Mouse (Mus musculus) MEL (cell line): ENCODE results near the gene Aurkaip1. TPM values are rescaled to one million over a fixed set of nuclear protein-coding genes. Genes with fewer than 3 reads are reported as not detected.
A peak's percentile ranks its signal among the peaks of the same experiment; 100 is the strongest.

Experiments used
- DNase-seq: peaks from one replicate; pipeline ENCODE4 v3.0.0; 2011; ENCODE audit warnings: low read depth, low spot score
- H3K27ac ChIP-seq: 2 replicates; pipeline ENCODE4 v1.5.1; 2012; ENCODE audit warnings: low read depth, mild to moderate bottlenecking, control low read depth, low read length, moderate library complexity; ENCODE audit not compliant: control insufficient read depth
- H3K27me3 ChIP-seq, 2 experiments: fragments of 150-350 bp in 1 of 2; sonication (generic) in 1 of 2; 2 replicates each; pipeline ENCODE4 v1.6.1; 2012; ENCODE audit warnings: low read length in 2 of 2, mild to moderate bottlenecking in 2 of 2, improper control_type of control experiment in 1 of 2, moderate library complexity in 1 of 2; ENCODE audit not compliant: insufficient read depth in 2 of 2, control insufficient read depth in 1 of 2
- H3K36me3 ChIP-seq, 2 experiments: 2 replicates each; pipeline ENCODE4 v1.6.1; 2012 to 2014; ENCODE audit warnings: low read length in 2 of 2, improper control_type of control experiment in 1 of 2, inconsistent platforms in 1 of 2, mild to moderate bottlenecking in 1 of 2; ENCODE audit not compliant: insufficient read depth in 2 of 2, control insufficient read depth in 1 of 2
- H3K4me1 ChIP-seq, 2 experiments: fragments of 150-350 bp in 1 of 2; sonication (generic) in 1 of 2; 2 replicates each; pipeline ENCODE4 v1.6.1; 2012; ENCODE audit warnings: low read length in 2 of 2, improper control_type of control experiment in 1 of 2, mild to moderate bottlenecking in 1 of 2; ENCODE audit not compliant: insufficient read depth in 2 of 2, control insufficient read depth in 1 of 2
- H3K4me3 ChIP-seq, 2 experiments: fragments of 150-350 bp in 1 of 2; sonication (generic) in 1 of 2; 2 replicates each; pipeline ENCODE4 v1.5.1; 2012; ENCODE audit warnings: low read depth in 2 of 2, low read length in 2 of 2, mild to moderate bottlenecking in 2 of 2, moderate library complexity in 2 of 2, control low read depth in 1 of 2, improper control_type of control experiment in 1 of 2; ENCODE audit not compliant: control insufficient read depth in 1 of 2, insufficient read depth in 1 of 2
- H3K79me2 ChIP-seq: 2 replicates; pipeline ENCODE4 v1.6.1; 2012; ENCODE audit warnings: mild to moderate bottlenecking, low read length, moderate library complexity; ENCODE audit not compliant: control insufficient read depth, poor library complexity, insufficient read depth
- H3K9ac ChIP-seq: 2 replicates; pipeline ENCODE4 v1.6.1; 2012; ENCODE audit warnings: low read depth, mild to moderate bottlenecking, control low read depth, low read length, moderate library complexity; ENCODE audit not compliant: control insufficient read depth, poor library complexity, severe bottlenecking
- H3K9me3 ChIP-seq: fragments of 150-350 bp; sonication (generic); replicated peaks from 2 replicates; pipeline ENCODE4 v1.6.1; 2012; ENCODE audit warnings: mild to moderate bottlenecking, low read length, improper control_type of control experiment, moderate library complexity; ENCODE audit not compliant: insufficient read depth
- CTCF ChIP-seq, 3 experiments: IDR thresholded peaks in 2 of 3; conservative IDR thresholded peaks in 1 of 3; 2 replicates each; pipeline ENCODE4 v1.5.1; 2011 to 2012; ENCODE audit warnings: low read length in 3 of 3, low read depth in 2 of 3, mild to moderate bottlenecking in 2 of 3, improper control_type of control experiment in 1 of 3, inconsistent platforms in 1 of 3, mixed read lengths in 1 of 3, moderate library complexity in 1 of 3; ENCODE audit not compliant: control insufficient read depth in 1 of 3, insufficient read depth in 1 of 3, poor library complexity in 1 of 3, severe bottlenecking in 1 of 3
- E2F4 ChIP-seq: IDR thresholded peaks from 2 replicates; pipeline ENCODE4 v1.6.1; 2011; ENCODE audit warnings: low read depth, low read length, improper control_type of control experiment, borderline replicate concordance
- ELF1 ChIP-seq: IDR thresholded peaks from 2 replicates; pipeline ENCODE4 v1.6.1; 2014; ENCODE audit warnings: low read depth, mild to moderate bottlenecking, inconsistent platforms, low read length, improper control_type of control experiment, moderate library complexity
- EP300 ChIP-seq, 2 experiments: IDR thresholded peaks; 2 replicates each; pipeline ENCODE4 v1.6.1; 2011; ENCODE audit warnings: improper control_type of control experiment in 2 of 2, low read length in 2 of 2, low read depth in 1 of 2, mild to moderate bottlenecking in 1 of 2
- ETS1 ChIP-seq: IDR thresholded peaks from 2 replicates; pipeline ENCODE4 v1.6.1; 2012; ENCODE audit warnings: low read depth, mild to moderate bottlenecking, inconsistent platforms, low read length, improper control_type of control experiment, moderate library complexity
- GABPA ChIP-seq: IDR thresholded peaks from 2 replicates; pipeline ENCODE4 v1.6.1; 2012; ENCODE audit warnings: low read depth, mild to moderate bottlenecking, inconsistent platforms, low read length, improper control_type of control experiment, moderate library complexity
- GATA1 ChIP-seq: IDR thresholded peaks from 2 replicates; pipeline ENCODE4 v1.6.1; 2011; ENCODE audit warnings: low read depth, low read length, improper control_type of control experiment
- HCFC1 ChIP-seq: IDR thresholded peaks from 2 replicates; pipeline ENCODE4 v1.6.1; 2012; ENCODE audit warnings: low read depth, mild to moderate bottlenecking, inconsistent platforms, low read length, improper control_type of control experiment, moderate library complexity
- JUND ChIP-seq: IDR thresholded peaks from 2 replicates; pipeline ENCODE4 v1.6.1; 2011; ENCODE audit warnings: low read depth, mild to moderate bottlenecking, improper control_type of control experiment, low read length
- MAFK ChIP-seq: IDR thresholded peaks from 2 replicates; pipeline ENCODE4 v1.6.1; 2011; ENCODE audit warnings: low read depth, mild to moderate bottlenecking, low read length, improper control_type of control experiment, borderline replicate concordance
- MAX ChIP-seq: IDR thresholded peaks from 2 replicates; pipeline ENCODE4 v1.6.1; 2011; ENCODE audit warnings: low read length, improper control_type of control experiment
- MAZ ChIP-seq: IDR thresholded peaks from 2 replicates; pipeline ENCODE4 v1.6.1; 2012; ENCODE audit warnings: low read depth, mild to moderate bottlenecking, inconsistent platforms, low read length, improper control_type of control experiment
- MEF2A ChIP-seq: IDR thresholded peaks from 2 replicates; pipeline ENCODE4 v1.6.1; 2014; ENCODE audit warnings: low read depth, mild to moderate bottlenecking, inconsistent platforms, low read length, improper control_type of control experiment; ENCODE audit not compliant: poor library complexity, insufficient replicate concordance, severe bottlenecking; ENCODE audit errors: extremely low read depth
- MXI1 ChIP-seq: IDR thresholded peaks from 2 replicates; pipeline ENCODE4 v1.6.1; 2011; ENCODE audit warnings: mild to moderate bottlenecking, low read depth, low read length, improper control_type of control experiment
- MYC ChIP-seq: IDR thresholded peaks from 2 replicates; pipeline ENCODE4 v1.6.1; 2011; ENCODE audit warnings: low read depth, mild to moderate bottlenecking, low read length, improper control_type of control experiment, moderate library complexity
- NELFE ChIP-seq: IDR thresholded peaks from 2 replicates; pipeline ENCODE4 v1.6.1; 2011; ENCODE audit warnings: low read depth, low read length, improper control_type of control experiment
- NRF1 ChIP-seq: IDR thresholded peaks from 2 replicates; pipeline ENCODE4 v1.6.1; 2014; ENCODE audit warnings: low read depth, mild to moderate bottlenecking, inconsistent platforms, low read length, improper control_type of control experiment, moderate library complexity; ENCODE audit not compliant: poor library complexity, insufficient read depth, severe bottlenecking
- POLR2A ChIP-seq, 2 experiments: IDR thresholded peaks; 2 replicates each; pipeline ENCODE4 v1.6.1; 2011 to 2012; ENCODE audit warnings: low read length in 2 of 2, mild to moderate bottlenecking in 2 of 2, control low read depth in 1 of 2, improper control_type of control experiment in 1 of 2, low read depth in 1 of 2, moderate library complexity in 1 of 2; ENCODE audit not compliant: control insufficient read depth in 1 of 2, insufficient read depth in 1 of 2, poor library complexity in 1 of 2
- POLR2AphosphoS2 ChIP-seq: IDR thresholded peaks from 2 replicates; pipeline ENCODE4 v1.6.1; 2011; ENCODE audit warnings: low read length, improper control_type of control experiment
- RAD21 ChIP-seq: IDR thresholded peaks from 2 replicates; pipeline ENCODE4 v1.6.1; 2011; ENCODE audit warnings: mild to moderate bottlenecking, low read depth, low read length, improper control_type of control experiment
- SIN3A ChIP-seq: IDR thresholded peaks from 2 replicates; pipeline ENCODE4 v1.6.1; 2012; ENCODE audit warnings: low read length, improper control_type of control experiment, inconsistent platforms
- SMC3 ChIP-seq: IDR thresholded peaks from 2 replicates; pipeline ENCODE4 v1.6.1; 2011; ENCODE audit warnings: low read depth, low read length, improper control_type of control experiment
- TAL1 ChIP-seq: IDR thresholded peaks from 2 replicates; pipeline ENCODE4 v1.6.1; 2012; ENCODE audit warnings: mild to moderate bottlenecking, inconsistent platforms, low read length, moderate library complexity, mixed read lengths
- TBP ChIP-seq: IDR thresholded peaks from 2 replicates; pipeline ENCODE4 v1.8.0; 2011; ENCODE audit warnings: low read depth, low read length, improper control_type of control experiment
- TCF12 ChIP-seq: IDR thresholded peaks from 2 replicates; pipeline ENCODE4 v1.6.1; 2014; ENCODE audit warnings: low read depth, mild to moderate bottlenecking, inconsistent platforms, low read length, improper control_type of control experiment, moderate library complexity
- UBTF ChIP-seq: IDR thresholded peaks from 2 replicates; pipeline ENCODE4 v1.6.1; 2012; ENCODE audit warnings: low read depth, mild to moderate bottlenecking, inconsistent platforms, low read length, improper control_type of control experiment, moderate library complexity, borderline replicate concordance; ENCODE audit not compliant: insufficient read depth
- ZC3H11A ChIP-seq: IDR thresholded peaks from 2 replicates; pipeline ENCODE4 v1.6.1; 2012; ENCODE audit warnings: low read depth, mild to moderate bottlenecking, inconsistent platforms, low read length, improper control_type of control experiment
- ZMIZ1 ChIP-seq: IDR thresholded peaks from 2 replicates; pipeline ENCODE4 v1.6.1; 2012; ENCODE audit warnings: low read depth, mild to moderate bottlenecking, inconsistent platforms, low read length, improper control_type of control experiment, moderate library complexity
- ZNF384 ChIP-seq: IDR thresholded peaks from 2 replicates; pipeline ENCODE4 v1.6.1; 2012; ENCODE audit warnings: low read depth, mild to moderate bottlenecking, inconsistent platforms, low read length, improper control_type of control experiment
- polyA plus RNA-seq, 2 experiments: library from polyadenylated mRNA; stranded (reverse) in 1 of 2; unstranded in 1 of 2; fragments of >175 nt in 1 of 2; fragments of >200 nt in 1 of 2; gene quantifications; 2 replicates each; pipeline versions ENCODE4 v1.2.1 to v1.2.4; 2012; ENCODE audit warnings: low replicate concordance in 2 of 2, low read depth in 1 of 2; ENCODE audit not compliant: insufficient read length in 2 of 2, insufficient read depth in 1 of 2, missing spikeins in 1 of 2
- total RNA-seq: library from RNA; depleted of rRNA; stranded (reverse); fragments of 300-350 nt; gene quantifications from 2 replicates; pipeline ENCODE4 v1.2.3, GENCODE M21; 2012

The Aurkaip1 gene
- total and polyA plus RNA-seq, 3 experiments: 153 to 203 TPM; not detected in 1

DNA sequence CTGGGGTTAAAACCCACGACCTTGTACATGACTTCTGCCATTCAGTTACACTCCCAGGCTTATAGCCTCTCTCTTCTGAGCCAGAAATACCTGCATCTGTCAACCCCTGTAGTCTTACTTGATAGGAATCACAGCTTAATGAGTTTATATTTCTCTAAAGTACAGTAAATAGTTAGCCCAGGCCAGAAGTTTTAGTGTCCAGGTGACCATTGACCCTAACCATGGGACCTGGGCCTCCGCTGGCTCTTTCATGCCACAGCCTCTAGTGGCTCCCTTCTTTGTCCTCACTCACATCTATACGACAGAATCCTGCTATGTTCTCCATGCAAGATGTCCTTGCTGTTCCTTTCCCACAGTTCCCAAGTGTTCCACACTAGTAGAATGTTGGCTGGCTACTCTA lies 23.2 kb upstream of the Aurkaip1 start:
- H3K27ac ChIP-seq: no peak overlapping the region
- H3K9ac ChIP-seq: no peak overlapping the region
- H3K4me1 ChIP-seq: peaks cover 11 to 17% of the 10 kb centered on the region in 2 experiments
- H3K79me2 ChIP-seq: peaks cover 35% of the 10 kb centered on the region
- H3K27me3 ChIP-seq: no peaks in the 10 kb centered on the region
- H3K9me3 ChIP-seq: no peaks in the 10 kb centered on the region
- DNase-seq: no peak
- no peak overlapping the region for H3K4me3 ChIP-seq
- TF ChIP-seq ZNF384 (no peak), UBTF (no peak), RAD21 (no peak), NELFE (no peak), GATA1 (no peak), E2F4 (no peak), MYC (no peak), EP300 (IDR thresholded peaks at IDR 0.05; ENCODE audit: low read depth in 1 of 2, low read length in 2 of 2) (no peak), ETS1 (no peak), SMC3 (no peak), ZC3H11A (no peak), MAFK (no peak), POLR2AphosphoS2 (no peak), TAL1 (no peak), TBP (no peak), SIN3A (no peak), TCF12 (no peak), MEF2A (no peak), GABPA (no peak), MAX (no peak)
- H3K36me3 ChIP-seq: peaks cover 16 to 28% of the 10 kb centered on the region in 2 experiments

DNA sequence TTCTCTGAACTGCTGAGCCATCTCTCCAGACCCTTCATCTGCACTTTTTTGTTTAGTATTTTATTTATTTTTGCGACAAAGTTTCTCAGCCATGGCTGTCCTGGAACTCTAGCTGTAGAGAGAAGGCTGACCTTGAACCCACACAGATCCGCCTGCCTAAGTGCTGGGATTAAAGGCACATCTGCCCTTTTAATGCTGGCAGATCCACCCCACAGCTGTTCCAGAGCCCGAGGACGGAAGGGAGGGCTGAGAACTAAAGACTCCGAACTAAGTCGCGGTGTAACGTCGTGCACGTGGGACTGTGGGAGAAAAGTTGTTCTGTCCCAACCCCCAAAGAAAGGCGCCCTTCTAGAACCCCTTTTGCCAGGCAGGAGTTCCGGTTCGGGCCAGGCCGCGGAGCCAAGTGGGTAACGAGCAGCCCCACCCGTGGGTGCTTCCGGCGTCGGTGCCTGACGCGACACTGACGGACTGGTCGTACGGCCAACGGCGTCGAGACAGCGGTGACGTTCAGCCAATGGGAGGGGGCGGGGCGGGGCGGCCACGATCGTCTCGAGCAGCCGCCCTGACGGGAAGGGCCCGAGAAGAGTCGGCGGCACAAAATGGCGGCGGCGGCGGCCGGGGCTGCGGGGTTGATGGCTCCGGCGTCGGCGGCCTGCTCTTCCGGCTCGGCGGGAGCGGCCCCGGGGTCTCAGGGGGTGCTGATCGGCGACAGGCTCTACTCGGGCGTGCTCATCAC lies 19.0 kb upstream of the Aurkaip1 start, which contains the start of gene Ccnl2:
Gene Ccnl2, plus strand, starts transcription at position 561 of the 736 bp plus-strand sequence.
- peak; percentile 98 for DNase-seq
- H3K4me1 ChIP-seq: peaks cover 6 to 20% of the 10 kb centered on the region in 2 experiments

More for the DNA sequence above, 19.0 kb upstream of the Aurkaip1 start, which contains the start of gene Ccnl2:
- no peaks in the 10 kb centered on the region for H3K9me3 ChIP-seq
- peaks cover 37% of the 10 kb centered on the region for H3K79me2 ChIP-seq
- peak within 1 kb of the TSS; percentile 76 to 92 for H3K4me3 ChIP-seq
- TF ChIP-seq JUND (no peak), ZMIZ1 (peak; percentile 89), SIN3A (peak; percentile 86), POLR2AphosphoS2 (peak; percentile 96), MYC (peak; percentile 92), TCF12 (peak; percentile 63), POLR2A (IDR thresholded peaks at IDR 0.05; ENCODE audit: control insufficient read depth in 1 of 2, insufficient read depth in 1 of 2, low read depth in 1 of 2, low read length in 2 of 2, poor library complexity in 1 of 2) (peak; percentile 64 to 89; a peak in 3 of 4 replicates), TBP (peak; percentile 75), MAX (peak; percentile 84), ELF1 (peak; percentile 89), NELFE (peak; percentile 76), MAZ (peak; percentile 57; the same call in 1 of the 2 replicates), HCFC1 (peak; percentile 87), MXI1 (peak; percentile 89), CTCF (IDR thresholded peaks at IDR 0.05 in 2 of 3, conservative IDR thresholded peaks at IDR 0.05 in 1 of 3; ENCODE audit: control insufficient read depth in 1 of 3, insufficient read depth in 1 of 3, low read depth in 2 of 3, low read length in 3 of 3, poor library complexity in 1 of 3, severe bottlenecking in 1 of 3) (no peak), NRF1 (peak; percentile 50; the same call in 1 of the 2 replicates), ZC3H11A (no peak; the same call in 1 of the 2 replicates), RAD21 (no peak)
- H3K27me3 ChIP-seq: no peaks in the 10 kb centered on the region
- H3K36me3 ChIP-seq: peaks cover 26 to 29% of the 10 kb centered on the region in 2 experiments
- H3K9ac ChIP-seq: peak within 1 kb of the TSS; percentile 97
- peak within 1 kb of the TSS; percentile 95 for H3K27ac ChIP-seq
